Mouse (Mus musculus) liver, postnatal 0 days (tissue): ENCODE measurements around the gene Rnase13.
A peak's percentile ranks its signal among the peaks of the same experiment; 100 is the strongest.

Source experiments
- CTCF ChIP-seq: sonication (generic); IDR thresholded peaks from 2 replicates; pipeline ENCODE4 v1.5.1; 2016; ENCODE audit warnings: antibody characterized with exemption, low read depth
- EP300 ChIP-seq: IDR thresholded peaks from 2 replicates; pipeline ENCODE4 v1.6.1; 2016; ENCODE audit warnings: antibody characterized with exemption, low read depth, mild to moderate bottlenecking

DNA sequence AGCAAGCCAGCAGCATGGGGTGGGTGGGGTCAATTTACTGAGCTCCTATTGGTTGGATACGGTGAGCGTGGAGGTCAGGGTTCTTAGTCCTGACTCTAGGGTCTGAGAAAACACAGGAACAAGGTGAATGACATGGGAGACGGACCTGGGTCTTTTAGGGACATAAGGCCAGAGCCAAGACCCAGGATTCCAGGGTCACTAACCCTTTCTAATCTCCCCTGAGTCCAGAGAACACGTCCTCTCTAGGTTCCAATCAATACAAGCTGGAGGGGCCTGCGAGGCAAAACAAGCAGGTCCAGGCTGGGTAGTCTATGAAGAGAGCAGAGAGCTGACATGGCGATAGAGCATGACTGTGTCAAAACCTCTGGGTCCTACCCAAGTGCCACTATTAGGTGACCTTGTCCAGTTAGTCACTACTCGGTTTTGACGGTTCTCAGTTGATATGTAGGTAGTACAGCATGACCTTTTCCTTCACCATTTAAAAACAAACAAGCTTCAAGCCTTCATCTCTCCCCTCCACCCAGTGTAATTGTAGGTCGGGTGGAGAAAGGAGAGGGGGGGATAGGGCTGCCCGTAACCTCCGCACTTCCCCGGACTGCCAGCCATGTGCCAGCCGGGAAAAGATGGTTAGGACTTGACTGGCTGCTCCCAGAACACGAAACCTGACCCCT, 10.0 kb downstream of the Rnase13 start:
- TF ChIP-seq CTCF, result no peak
- TF ChIP-seq EP300, result peak; percentile 66; the same call in 1 of the 2 replicates
